Mouse (Mus musculus): ENCODE measurements around the gene Irf2bp2.

The Irf2bp2 gene

GRCm38 (mm10) chr8:126586599-126587577 is 6.9 kb downstream of the Irf2bp2 start:
- no peak for DNase-seq (ENCODE audit: low read depth, low spot score)

GRCm38 (mm10) chr8:126586101-126586500 is 7.7 kb downstream of the Irf2bp2 start:
- no peak for DNase-seq (ENCODE audit: low read depth, low spot score)

GRCm38 (mm10) chr8:126585561-126586031 is 8.2 kb downstream of the Irf2bp2 start:
- DNase-seq (ENCODE audit: low read depth, low spot score): no peak

- no peak for DNase-seq (ENCODE audit: low read depth, low spot score)
Measured at GRCm38 (mm10) chr8:126584844-126585231, 8.9 kb downstream of the Irf2bp2 start.

GRCm38 (mm10) chr8:126583971-126584843 is 9.6 kb downstream of the Irf2bp2 start:
- DNase-seq (ENCODE audit: low read depth, low spot score): no peak

- DNase-seq (ENCODE audit: low read depth, low spot score): no peak
Measured at GRCm38 (mm10) chr8:126583534-126583933, 10.3 kb downstream of the Irf2bp2 start.

- DNase-seq (ENCODE audit: low read depth, low spot score): no peak
Measured at GRCm38 (mm10) chr8:126583018-126583417, 10.8 kb downstream of the Irf2bp2 start.

- no peak for DNase-seq (ENCODE audit: low read depth, low spot score)
Measured at GRCm38 (mm10) chr8:126582509-126582908, 11.3 kb downstream of the Irf2bp2 start.

GRCm38 (mm10) chr8:126581662-126582061 is 12.1 kb downstream of the Irf2bp2 start:
- no peak for DNase-seq (ENCODE audit: low read depth, low spot score)

- no peak for DNase-seq (ENCODE audit: low read depth, low spot score)
Measured at GRCm38 (mm10) chr8:126580826-126581225, 13.0 kb downstream of the Irf2bp2 start.

GRCm38 (mm10) chr8:126580086-126580485 is 13.7 kb downstream of the Irf2bp2 start:
- DNase-seq (ENCODE audit: low read depth, low spot score): no peak

GRCm38 (mm10) chr8:126578641-126579040 is 15.1 kb downstream of the Irf2bp2 start:
- DNase-seq (ENCODE audit: low read depth, low spot score): no peak

- DNase-seq (ENCODE audit: low read depth, low spot score): no peak
Measured at GRCm38 (mm10) chr8:126576919-126577318, 16.9 kb downstream of the Irf2bp2 start.

GRCm38 (mm10) chr8:126576086-126576485 is 17.7 kb downstream of the Irf2bp2 start:
- no peak for DNase-seq (ENCODE audit: low read depth, low spot score)

- no peak for DNase-seq (ENCODE audit: low read depth, low spot score)
Measured at GRCm38 (mm10) chr8:126574882-126575637, 18.7 kb downstream of the Irf2bp2 start.

GRCm38 (mm10) chr8:126573878-126574277 is 19.9 kb downstream of the Irf2bp2 start:
- DNase-seq (ENCODE audit: low read depth, low spot score): no peak

GRCm38 (mm10) chr8:126573079-126573694 is 20.6 kb downstream of the Irf2bp2 start:
- no peak for DNase-seq (ENCODE audit: low read depth, low spot score)

GRCm38 (mm10) chr8:126571065-126571660 is 22.6 kb downstream of the Irf2bp2 start:
- DNase-seq (ENCODE audit: low read depth, low spot score): no peak

- no peak for DNase-seq (ENCODE audit: low read depth, low spot score)
Measured at GRCm38 (mm10) chr8:126570521-126571040, 23.2 kb downstream of the Irf2bp2 start.

- DNase-seq (ENCODE audit: low read depth, low spot score): no peak
Measured at GRCm38 (mm10) chr8:126570046-126570445, 23.7 kb downstream of the Irf2bp2 start.
